Mouse (Mus musculus): Measurements from ENCODE around the gene Gm9945.
A peak's percentile ranks its signal among the peaks of the same experiment; 100 is the strongest.

Gene Gm9945

GRCm38 (mm10) chr11:53479783-53480301 lies at the start of gene Gm9945, which contains the start of gene Sowaha:
TSS of gene Gm9945 (plus strand) at chr11:53480166.
TSS of gene Sowaha (minus strand) at chr11:53480274.
- DNase-seq: peak; percentile 25

- DNase-seq: no peak
Measured at GRCm38 (mm10) chr11:53430300-53430669, 49.7 kb upstream of the Gm9945 start.

- DNase-seq: peak; percentile 99
Measured at GRCm38 (mm10) chr11:53430670-53431346, 49.2 kb upstream of the Gm9945 start, which contains the start of the genes Uqcrq and Gdf9. TSS of gene Uqcrq (minus strand) at chr11:53430831. TSS of gene Gdf9 (plus strand) at chr11:53431023.

- DNase-seq: no peak
Measured at GRCm38 (mm10) chr11:53431347-53432056, 48.5 kb upstream of the Gm9945 start.

GRCm38 (mm10) chr11:53433057-53433456 lies 46.9 kb upstream of the Gm9945 start:
- DNase-seq: no peak

- DNase-seq: no peak
Measured at GRCm38 (mm10) chr11:53435504-53435903, 44.5 kb upstream of the Gm9945 start.

- no peak for DNase-seq
Measured at GRCm38 (mm10) chr11:53436338-53436737, 43.6 kb upstream of the Gm9945 start.

GRCm38 (mm10) chr11:53441921-53442320 lies 38.0 kb upstream of the Gm9945 start:
- DNase-seq: peak; percentile 57

GRCm38 (mm10) chr11:53443861-53444260 lies 36.1 kb upstream of the Gm9945 start:
- peak; percentile 59 for DNase-seq

- DNase-seq: no peak
Measured at GRCm38 (mm10) chr11:53445562-53445961, 34.4 kb upstream of the Gm9945 start.

GRCm38 (mm10) chr11:53446183-53446582 lies 33.8 kb upstream of the Gm9945 start:
- DNase-seq: no peak

GRCm38 (mm10) chr11:53447996-53448395 lies 32.0 kb upstream of the Gm9945 start:
- no peak for DNase-seq

- no peak for DNase-seq
Measured at GRCm38 (mm10) chr11:53448529-53448928, 31.4 kb upstream of the Gm9945 start.

- DNase-seq: peak; percentile 40
Measured at GRCm38 (mm10) chr11:53450070-53450705, 29.8 kb upstream of the Gm9945 start.

GRCm38 (mm10) chr11:53451361-53451760 lies 28.6 kb upstream of the Gm9945 start:
- no peak for DNase-seq

GRCm38 (mm10) chr11:53452396-53452795 lies 27.6 kb upstream of the Gm9945 start:
- no peak for DNase-seq

GRCm38 (mm10) chr11:53453031-53453430 lies 26.9 kb upstream of the Gm9945 start:
- no peak for DNase-seq

GRCm38 (mm10) chr11:53456474-53457371 lies 23.2 kb upstream of the Gm9945 start, which contains the start of the genes Gm10447 and Shroom1:
TSS of gene Gm10447 (minus strand) at chr11:53457110.
TSS of gene Shroom1 (plus strand) at chr11:53457205.
- no peak for DNase-seq

GRCm38 (mm10) chr11:53457372-53457954 lies 22.5 kb upstream of the Gm9945 start:
- DNase-seq: no peak

GRCm38 (mm10) chr11:53458996-53459395 lies 21.0 kb upstream of the Gm9945 start:
- no peak for DNase-seq

GRCm38 (mm10) chr11:53460192-53460591 lies 19.8 kb upstream of the Gm9945 start:
- no peak for DNase-seq

- DNase-seq: no peak
Measured at GRCm38 (mm10) chr11:53461727-53462126, 18.2 kb upstream of the Gm9945 start.
